22 mouse cellular contexts compared by ENCODE assay signal in the genomic region with DNA sequence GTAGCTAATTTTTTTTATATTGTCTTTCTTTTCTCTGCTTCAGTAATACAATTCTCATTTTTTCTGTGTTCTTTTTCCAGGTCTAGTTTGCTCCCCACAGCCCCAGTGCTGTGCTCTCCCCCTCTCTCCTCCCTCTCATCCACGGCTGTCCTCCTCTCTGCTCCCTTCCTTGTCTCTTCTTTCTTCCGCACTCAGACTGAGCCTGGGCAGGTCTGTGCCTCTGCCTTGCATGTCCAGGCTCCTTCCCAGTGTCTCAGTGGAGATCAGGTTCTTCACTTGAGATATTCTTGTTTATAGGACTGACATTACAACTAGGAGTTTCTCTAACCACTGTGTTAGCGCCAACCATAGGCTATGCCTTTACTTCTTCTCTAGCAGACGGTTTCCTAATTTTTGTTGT. TPM values are rescaled to one million over a fixed set of nuclear protein-coding genes. Genes with fewer than 3 reads are reported as not detected.
A peak's percentile ranks its signal among the peaks of the same experiment; 100 is the strongest.
DNase-seq lines count a peak whose midpoint lies in the region; ATAC-seq and TF ChIP-seq lines count a peak whose summit lies in the region.
"Had no signal": no experiment of that assay in that cellular context is flagged by ENCODE, and none has a peak within 500 bp of the region (broad histone marks: within the 10 kb centered on the region; RNA-seq: fewer than 3 reads in every experiment).

No protein-coding gene starts in this region.

- H3K27ac ChIP-seq in heart, embryonic 13.5 days (replicated peaks) = 0 out of 2 replicates have a peak overlapping the region, but pooled peaks have one; percentile 5
- peak overlapping the region; percentile 19; the same call in 1 of the 2 replicates for H3K27ac ChIP-seq in liver, embryonic 13.5 days
- no peak overlapping the region for H3K27ac ChIP-seq in liver, embryonic 11.5 days (ENCODE audit: low read depth, low read length)
- no peak overlapping the region for H3K27ac ChIP-seq in embryonic facial prominence, embryonic 14.5 days (replicated peaks; ENCODE audit: low read depth, low read length)
- H3K27ac ChIP-seq in intestine, postnatal 0 days (ENCODE audit: low read depth, low read length) = no peak overlapping the region
- H3K27ac ChIP-seq: embryonic facial prominence, embryonic 13.5 days; forebrain, embryonic 13.5 days; forebrain, embryonic 15.5 days had no signal

- H3K36me3 ChIP-seq in heart, embryonic 13.5 days = no peaks in the 10 kb centered on the region
- H3K36me3 ChIP-seq in liver, embryonic 13.5 days = no peaks in the 10 kb centered on the region
- H3K36me3 ChIP-seq in liver, embryonic 11.5 days (ENCODE audit: control insufficient read depth, insufficient read depth, low read length) = no peaks in the 10 kb centered on the region
- H3K36me3 ChIP-seq in embryonic facial prominence, embryonic 14.5 days (ENCODE audit: control insufficient read depth, insufficient read depth, low read length) = no peaks in the 10 kb centered on the region
- 0 out of 2 replicates have a peak, but pooled peaks cover 5% of the 10 kb centered on the region for H3K36me3 ChIP-seq in intestine, postnatal 0 days (ENCODE audit: control insufficient read depth, insufficient read depth)
- H3K36me3 ChIP-seq: embryonic facial prominence, embryonic 13.5 days; forebrain, embryonic 15.5 days had no signal

- no peak for ATAC-seq in heart, embryonic 13.5 days (ENCODE audit: extremely low read depth, insufficient number of reproducible peaks, low FRiP score, low TSS enrichment)
- no peak for ATAC-seq in liver, embryonic 13.5 days (ENCODE audit: low read depth)
- ATAC-seq in liver, embryonic 11.5 days (replicated peaks; ENCODE audit: low FRiP score) = no peak
- 0 out of 2 replicates have a peak, but pooled peaks have one; percentile 63 for ATAC-seq in embryonic facial prominence, embryonic 14.5 days (ENCODE audit: low read depth)
- ATAC-seq in intestine, postnatal 0 days = no peak
- ATAC-seq: forebrain, embryonic 13.5 days; forebrain, embryonic 15.5 days; forebrain, postnatal 0 days had no signal

- no peak for TF ChIP-seq CTCF in intestine, postnatal 0 days (IDR thresholded peaks at IDR 0.05; ENCODE audit: low read depth)

- H3K9ac ChIP-seq in heart, embryonic 13.5 days = no peak overlapping the region
- H3K9ac ChIP-seq in liver, embryonic 13.5 days = no peak overlapping the region
- no peak overlapping the region for H3K9ac ChIP-seq in liver, embryonic 11.5 days (ENCODE audit: low read depth, low read length)
- H3K9ac ChIP-seq in embryonic facial prominence, embryonic 14.5 days (ENCODE audit: low read depth, low read length) = no peak overlapping the region
- no peak overlapping the region for H3K9ac ChIP-seq in intestine, postnatal 0 days (ENCODE audit: low read depth, low read length)
- H3K9ac ChIP-seq: embryonic facial prominence, embryonic 13.5 days; forebrain, embryonic 13.5 days; forebrain, embryonic 15.5 days; forebrain, postnatal 0 days had no signal

- 74% methylated on average over 4 of the region's 4 CpGs for WGBS in heart, embryonic 13.5 days
- 82% methylated on average over 4 of the region's 4 CpGs for WGBS in liver, embryonic 13.5 days (ENCODE audit: insufficient replicate concordance)
- 80% methylated on average over 4 of the region's 4 CpGs for WGBS in liver, embryonic 11.5 days
- 60% methylated on average over 4 of the region's 4 CpGs for WGBS in embryonic facial prominence, embryonic 14.5 days
- WGBS in intestine, postnatal 0 days = 86% methylated on average over 4 of the region's 4 CpGs

- no peaks in the 10 kb centered on the region for H3K27me3 ChIP-seq in heart, embryonic 13.5 days (replicated peaks)
- H3K27me3 ChIP-seq in liver, embryonic 13.5 days = no peaks in the 10 kb centered on the region
- no peaks in the 10 kb centered on the region for H3K27me3 ChIP-seq in liver, embryonic 11.5 days (replicated peaks; ENCODE audit: control insufficient read depth, insufficient read depth, low read length)
- H3K27me3 ChIP-seq in embryonic facial prominence, embryonic 14.5 days (replicated peaks; ENCODE audit: control insufficient read depth, insufficient read depth, low read length) = no peaks in the 10 kb centered on the region
- no peaks in the 10 kb centered on the region for H3K27me3 ChIP-seq in intestine, postnatal 0 days (replicated peaks; ENCODE audit: control insufficient read depth, insufficient read depth, low read length)
- H3K27me3 ChIP-seq: embryonic facial prominence, embryonic 13.5 days; forebrain, embryonic 13.5 days; forebrain, embryonic 15.5 days had no signal

- no peak overlapping the region for H3K4me3 ChIP-seq in heart, embryonic 13.5 days
- H3K4me3 ChIP-seq in liver, embryonic 13.5 days (replicated peaks) = no peak overlapping the region
- H3K4me3 ChIP-seq in liver, embryonic 11.5 days (ENCODE audit: low read depth, low read length) = no peak overlapping the region
- H3K4me3 ChIP-seq in embryonic facial prominence, embryonic 14.5 days (ENCODE audit: low read depth, low read length) = no peak overlapping the region
- H3K4me3 ChIP-seq in intestine, postnatal 0 days (ENCODE audit: low read depth, low read length) = no peak overlapping the region
- H3K4me3 ChIP-seq: embryonic facial prominence, embryonic 13.5 days; forebrain, embryonic 13.5 days; forebrain, embryonic 15.5 days had no signal

- H3K4me1 ChIP-seq in heart, embryonic 13.5 days = peaks cover 27% of the 10 kb centered on the region
- peaks cover 55% of the 10 kb centered on the region for H3K4me1 ChIP-seq in liver, embryonic 13.5 days (replicated peaks)
- H3K4me1 ChIP-seq in liver, embryonic 11.5 days (replicated peaks; ENCODE audit: control insufficient read depth, insufficient read depth, low read length) = peaks cover 29% of the 10 kb centered on the region
- H3K4me1 ChIP-seq in embryonic facial prominence, embryonic 14.5 days (ENCODE audit: control insufficient read depth, insufficient read depth, low read length) = no peaks in the 10 kb centered on the region
- 0 out of 2 replicates have a peak, but pooled peaks cover 7% of the 10 kb centered on the region for H3K4me1 ChIP-seq in intestine, postnatal 0 days (replicated peaks; ENCODE audit: control insufficient read depth, insufficient read depth, low read length)
- H3K4me1 ChIP-seq: forebrain, embryonic 13.5 days; forebrain, embryonic 15.5 days had no signal

- no peak overlapping the region for H3K4me2 ChIP-seq in heart, embryonic 13.5 days
- H3K4me2 ChIP-seq in liver, embryonic 13.5 days = no peak overlapping the region
- H3K4me2 ChIP-seq in liver, embryonic 11.5 days = no peak overlapping the region
- no peak overlapping the region for H3K4me2 ChIP-seq in embryonic facial prominence, embryonic 14.5 days (ENCODE audit: low read depth, low read length)
- H3K4me2 ChIP-seq in intestine, postnatal 0 days (replicated peaks; ENCODE audit: low read depth) = no peak overlapping the region
- H3K4me2 ChIP-seq: embryonic facial prominence, embryonic 13.5 days; forebrain, embryonic 13.5 days; forebrain, embryonic 15.5 days had no signal

- DNase-seq in heart, adult 11 months = no peak
- no peak for DNase-seq in liver, embryonic 13.5 days
- no peak for DNase-seq in liver, embryonic 11.5 days (ENCODE audit: low spot score)
- peak; percentile 51 for DNase-seq in embryonic facial prominence, embryonic 14.5 days (ENCODE audit: low spot score)
- DNase-seq: adrenal gland, adult 2 months; adrenal gland, postnatal 10 days; adrenal gland, postnatal 25 days; cerebellum, adult 11 months; cerebellum, adult 18-20 months; cerebellum, adult 8-10 months; cerebellum, adult 9-11 months; cerebellum, postnatal 14 days; cerebellum, postnatal 36 days; embryo, embryonic 11 days; forebrain, postnatal 0 days had no signal

- H3K9me3 ChIP-seq in heart, embryonic 13.5 days = no peaks in the 10 kb centered on the region
- H3K9me3 ChIP-seq in liver, embryonic 13.5 days (replicated peaks) = no peaks in the 10 kb centered on the region
- H3K9me3 ChIP-seq in liver, embryonic 11.5 days (ENCODE audit: control insufficient read depth, low read length) = no peaks in the 10 kb centered on the region
- no peaks in the 10 kb centered on the region for H3K9me3 ChIP-seq in embryonic facial prominence, embryonic 14.5 days (ENCODE audit: control insufficient read depth, low read length)
- no peaks in the 10 kb centered on the region for H3K9me3 ChIP-seq in intestine, postnatal 0 days (ENCODE audit: control insufficient read depth)
- H3K9me3 ChIP-seq: embryonic facial prominence, embryonic 13.5 days; forebrain, embryonic 13.5 days; forebrain, embryonic 15.5 days had no signal

RNA-seq across cellular contexts. Expression of gene Prss48, which starts 7.6 kb away (rescaled TPM):
- not detected in 2 replicates for polyA plus RNA-seq in heart, embryonic 13.5 days (2015; fragmentation: Nextera tagmentation; extraction: Ambion mirVana)
- polyA plus RNA-seq in liver, embryonic 13.5 days (2015; fragmentation: Nextera tagmentation; extraction: Ambion mirVana) = not detected in 2 replicates
- 0.30 TPM in 1 of 2 replicates, not detected in the other for polyA plus RNA-seq in liver, embryonic 11.5 days (2014; fragmentation: Nextera tagmentation; extraction: Ambion mirVana)
- polyA plus RNA-seq in embryonic facial prominence, embryonic 14.5 days (2014; fragmentation: Nextera tagmentation; extraction: Ambion mirVana) = not detected in 2 replicates
- 0.12 TPM in 1 of 2 replicates, not detected in the other for polyA plus RNA-seq in intestine, postnatal 0 days (2015; fragmentation: Nextera tagmentation; extraction: Ambion mirVana)
- polyA plus RNA-seq: adrenal gland, adult 2 months; brain, embryonic 14.5 days; forebrain, embryonic 11.5 days; forebrain, embryonic 13.5 days; forebrain, embryonic 15.5 days; forebrain, postnatal 0 days had no signal

RNA-seq across cellular contexts. Expression of gene Sh3d19, which starts 23.7 kb away (rescaled TPM):
- polyA plus RNA-seq in heart, embryonic 13.5 days (2015; fragmentation: Nextera tagmentation; extraction: Ambion mirVana) = 10.3 and 10.9 TPM in 2 replicates
- 6.2 and 6.9 TPM in 2 replicates for polyA plus RNA-seq in liver, embryonic 13.5 days (2015; fragmentation: Nextera tagmentation; extraction: Ambion mirVana)
- polyA plus RNA-seq in liver, embryonic 11.5 days (2014; fragmentation: Nextera tagmentation; extraction: Ambion mirVana) = 17.9 and 20.7 TPM in 2 replicates
- polyA plus RNA-seq in embryonic facial prominence, embryonic 14.5 days (2014; fragmentation: Nextera tagmentation; extraction: Ambion mirVana) = 29.8 and 30.9 TPM in 2 replicates
- polyA plus RNA-seq in intestine, postnatal 0 days (2015; fragmentation: Nextera tagmentation; extraction: Ambion mirVana) = 37.4 and 37.7 TPM in 2 replicates

Comparison
In these comparisons a context has a peak if more than half of its experiments do, and no peak if none do; other contexts are left out.
1. H3K27ac ChIP-seq: peak in heart, embryonic 13.5 days (single experiment) and liver, embryonic 13.5 days (single experiment); none in liver, embryonic 11.5 days (single experiment), embryonic facial prominence, embryonic 14.5 days (single experiment) and intestine, postnatal 0 days (single experiment).